Mouse (Mus musculus) layer of hippocampus, adult 18-20 months (tissue): ENCODE data around the gene Tmem161a. TPM values are rescaled to one million over a fixed set of nuclear protein-coding genes. Genes with fewer than 3 reads are reported as not detected.

ENCODE experiments used
- DNase-seq, 2 experiments: peaks; one replicate each; pipeline ENCODE4 v3.0.0; 2022; ENCODE audit warnings: low spot score in 2 of 2
- long read RNA-seq: library from polyadenylated mRNA; stranded (forward); transcript quantifications from one replicate; pipeline ENCODE4 v2.0.0, GENCODE M21; 2021
- total RNA-seq, 2 experiments: library from RNA; stranded (reverse); gene quantifications; 2 replicates each; pipeline ENCODE4 v1.2.3; 2021

The Tmem161a gene
- total RNA-seq, result 10 to 100 TPM; 49.9 to 50.3 TPM
- long read RNA-seq, transcript Tmem161a-201 (12 exons, 3,018 nt), result major isoform, 14 of 57 reads
- long read RNA-seq, partial matches to known transcripts, result 29 of 57 reads
- long read RNA-seq, other reads (novel, unspliced or antisense), result 12 of 57 reads

GRCm38 (mm10) chr8:70172043-70172681 lies at the start of gene Tmem161a:
Gene Tmem161a, plus strand, starts transcription at chr8:70172356.
- DNase-seq, result peak; percentile 89 to 97

- no peak for DNase-seq
Observed at GRCm38 (mm10) chr8:70122863-70123262, 49.3 kb upstream of the Tmem161a start.

GRCm38 (mm10) chr8:70124992-70125391 lies 47.2 kb upstream of the Tmem161a start:
- peak in 1 of 2 experiments; percentile 55 for DNase-seq

- DNase-seq, result peak in 1 of 2 experiments; percentile 71
Observed at GRCm38 (mm10) chr8:70128435-70128834, 43.7 kb upstream of the Tmem161a start.

- peak; percentile 79 to 86 for DNase-seq
Observed at GRCm38 (mm10) chr8:70129309-70129952, 42.7 kb upstream of the Tmem161a start.

GRCm38 (mm10) chr8:70130066-70130465 lies 42.1 kb upstream of the Tmem161a start:
- DNase-seq, result no peak

- DNase-seq, result peak; percentile 62 to 86
Observed at GRCm38 (mm10) chr8:70131166-70131883, 40.8 kb upstream of the Tmem161a start, which contains the start of gene Nr2c2ap. Gene Nr2c2ap, plus strand, starts transcription at chr8:70131333.

GRCm38 (mm10) chr8:70134086-70134485 lies 38.1 kb upstream of the Tmem161a start:
- no peak for DNase-seq

GRCm38 (mm10) chr8:70134931-70135330 lies 37.2 kb upstream of the Tmem161a start:
- no peak for DNase-seq

- DNase-seq, result no peak
Observed at GRCm38 (mm10) chr8:70136591-70136990, 35.6 kb upstream of the Tmem161a start.

GRCm38 (mm10) chr8:70137890-70138289 lies 34.3 kb upstream of the Tmem161a start:
- DNase-seq, result no peak

- DNase-seq, result peak; percentile 98 to 99
Observed at GRCm38 (mm10) chr8:70139026-70139857, 32.9 kb upstream of the Tmem161a start, which contains the start of the genes Rfxank, Borcs8 and Mef2b. Gene Rfxank, minus strand, starts transcription at chr8:70139154. Gene Borcs8, plus strand, starts transcription at chr8:70139499. Gene Mef2b, plus strand, starts transcription at chr8:70139711.

GRCm38 (mm10) chr8:70139981-70140380 lies 32.2 kb upstream of the Tmem161a start:
- DNase-seq, result no peak

GRCm38 (mm10) chr8:70147678-70148607 lies 24.2 kb upstream of the Tmem161a start:
- no peak for DNase-seq

- DNase-seq, result no peak
Observed at GRCm38 (mm10) chr8:70150158-70150557, 22.0 kb upstream of the Tmem161a start.

GRCm38 (mm10) chr8:70152537-70153257 lies 19.5 kb upstream of the Tmem161a start:
- peak in 1 of 2 experiments; percentile 56 for DNase-seq

- no peak for DNase-seq
Observed at GRCm38 (mm10) chr8:70157240-70157800, 14.8 kb upstream of the Tmem161a start.

- peak; percentile 47 to 49 for DNase-seq
Observed at GRCm38 (mm10) chr8:70158069-70158853, 13.9 kb upstream of the Tmem161a start.
